Mouse (Mus musculus) CH12.LX (cell line): ENCODE results near the gene Nbeal1. TPM values are rescaled to one million over a fixed set of nuclear protein-coding genes. Genes with fewer than 3 reads are reported as not detected.

Experiments used
- DNase-seq: peaks from one replicate; pipeline ENCODE4 v3.0.0-alpha.2; 2013; ENCODE audit errors: extremely low read depth
- H3K27ac ChIP-seq: 2 replicates; pipeline ENCODE4 v1.5.1; 2012; ENCODE audit warnings: low read depth, mild to moderate bottlenecking, control low read depth, moderate library complexity; ENCODE audit not compliant: insufficient read depth
- H3K27me3 ChIP-seq: replicated peaks from 2 replicates; pipeline ENCODE3; 2012; ENCODE audit warnings: inconsistent platforms
- H3K36me3 ChIP-seq, 2 experiments: replicated peaks in 1 of 2; 2 replicates each; pipeline versions ENCODE3 to v1.6.1; 2012; ENCODE audit warnings: inconsistent platforms in 1 of 2, low read length in 1 of 2, mild to moderate bottlenecking in 1 of 2, mixed read lengths in 1 of 2, moderate library complexity in 1 of 2; ENCODE audit not compliant: control insufficient read depth in 1 of 2, insufficient read depth in 1 of 2
- H3K4me1 ChIP-seq, 2 experiments: 2 replicates each; pipeline ENCODE4 v1.6.1; 2012; ENCODE audit warnings: inconsistent platforms in 1 of 2, moderate library complexity in 1 of 2; ENCODE audit not compliant: insufficient read depth in 2 of 2, control insufficient read depth in 1 of 2
- H3K4me2 ChIP-seq: 2 replicates; pipeline ENCODE4 v1.6.1; 2012; ENCODE audit warnings: low read depth, mild to moderate bottlenecking, control low read depth; ENCODE audit not compliant: poor library complexity, insufficient read depth, severe bottlenecking
- H3K4me3 ChIP-seq, 3 experiments: fragments of 150-350 bp in 1 of 3; sonication (generic) in 1 of 3; replicated peaks in 1 of 3; 2 replicates each; pipeline versions ENCODE3 to v1.5.1; 2011 to 2012; ENCODE audit warnings: low read depth in 2 of 3, low read length in 2 of 3, mild to moderate bottlenecking in 2 of 3, moderate library complexity in 2 of 3, control low read depth in 1 of 3, improper control_type of control experiment in 1 of 3, inconsistent platforms in 1 of 3, mixed read lengths in 1 of 3; ENCODE audit not compliant: poor library complexity in 1 of 3
- H3K79me2 ChIP-seq: replicated peaks from 2 replicates; pipeline ENCODE4 v1.6.1; 2012; ENCODE audit warnings: mild to moderate bottlenecking, moderate library complexity; ENCODE audit not compliant: control insufficient read depth, poor library complexity, insufficient read depth, severe bottlenecking; ENCODE audit errors: extremely low read depth
- H3K9ac ChIP-seq: 2 replicates; pipeline ENCODE4 v1.6.1; 2012; ENCODE audit warnings: low read depth, mild to moderate bottlenecking, control low read depth, moderate library complexity; ENCODE audit not compliant: insufficient read depth
- H3K9me3 ChIP-seq: replicated peaks from 2 replicates; pipeline ENCODE3; 2012; ENCODE audit warnings: low read length, inconsistent platforms, mixed read lengths
- BHLHE40 ChIP-seq: IDR thresholded peaks from 2 replicates; pipeline ENCODE4 v1.6.1; 2011; ENCODE audit warnings: mild to moderate bottlenecking, low read depth, low read length, improper control_type of control experiment
- CTCF ChIP-seq, 2 experiments: IDR thresholded peaks in 1 of 2; conservative IDR thresholded peaks in 1 of 2; 2 replicates each; pipeline ENCODE4 v1.5.1; 2011 to 2012; ENCODE audit warnings: low read depth in 2 of 2, low read length in 2 of 2, improper control_type of control experiment in 1 of 2, inconsistent platforms in 1 of 2, mild to moderate bottlenecking in 1 of 2, moderate library complexity in 1 of 2
- E2F4 ChIP-seq: IDR thresholded peaks from 2 replicates; pipeline ENCODE4 v1.6.1; 2011; ENCODE audit warnings: low read depth, low read length, improper control_type of control experiment; ENCODE audit not compliant: insufficient replicate concordance
- EP300 ChIP-seq: IDR thresholded peaks from 2 replicates; pipeline ENCODE4 v1.6.1; 2011; ENCODE audit warnings: low read length, improper control_type of control experiment
- ETS1 ChIP-seq: conservative IDR thresholded peaks from 2 replicates; pipeline ENCODE4 v1.6.1; 2012; ENCODE audit warnings: low read depth, mild to moderate bottlenecking, inconsistent platforms, low read length, improper control_type of control experiment, moderate library complexity
- HCFC1 ChIP-seq: IDR thresholded peaks from 2 replicates; pipeline ENCODE4 v1.6.1; 2012; ENCODE audit warnings: low read depth, mild to moderate bottlenecking, inconsistent platforms, low read length, improper control_type of control experiment
- IRF4 ChIP-seq: IDR thresholded peaks from 2 replicates; pipeline ENCODE4 v1.6.1; 2014; ENCODE audit warnings: low read depth, mild to moderate bottlenecking, inconsistent platforms, low read length, improper control_type of control experiment
- MAFK ChIP-seq: IDR thresholded peaks from 2 replicates; pipeline ENCODE4 v1.6.1; 2011; ENCODE audit warnings: low read length, improper control_type of control experiment; ENCODE audit not compliant: insufficient replicate concordance
- MXI1 ChIP-seq: IDR thresholded peaks from 2 replicates; pipeline ENCODE4 v1.6.1; 2011; ENCODE audit warnings: mild to moderate bottlenecking, low read depth, low read length, improper control_type of control experiment
- MYC ChIP-seq: IDR thresholded peaks from 2 replicates; pipeline ENCODE4 v1.6.1; 2011; ENCODE audit warnings: low read depth, mild to moderate bottlenecking, improper control_type of control experiment, low read length
- PAX5 ChIP-seq: IDR thresholded peaks from 2 replicates; pipeline ENCODE4 v1.6.1; 2012; ENCODE audit warnings: low read length, inconsistent platforms, mixed read lengths
- POLR2A ChIP-seq: IDR thresholded peaks from 2 replicates; pipeline ENCODE4 v1.6.1; 2011; ENCODE audit warnings: low read depth, mild to moderate bottlenecking, improper control_type of control experiment, low read length
- RAD21 ChIP-seq: IDR thresholded peaks from 2 replicates; pipeline ENCODE4 v1.6.1; 2011; ENCODE audit warnings: low read depth, mild to moderate bottlenecking, low read length, improper control_type of control experiment, moderate library complexity
- RCOR1 ChIP-seq: conservative IDR thresholded peaks from 2 replicates; pipeline ENCODE4 v1.6.1; 2012; ENCODE audit warnings: low read depth, mild to moderate bottlenecking, inconsistent platforms, low read length, improper control_type of control experiment
- SMC3 ChIP-seq: IDR thresholded peaks from 2 replicates; pipeline ENCODE4 v1.6.1; 2011; ENCODE audit warnings: low read depth, low read length, improper control_type of control experiment
- UBTF ChIP-seq: IDR thresholded peaks from 2 replicates; pipeline ENCODE4 v1.6.1; 2012; ENCODE audit warnings: low read depth, mild to moderate bottlenecking, inconsistent platforms, low read length, improper control_type of control experiment, moderate library complexity
- USF1 ChIP-seq: IDR thresholded peaks from 2 replicates; pipeline ENCODE4 v1.6.1; 2014; ENCODE audit warnings: low read depth, mild to moderate bottlenecking, inconsistent platforms, low read length, improper control_type of control experiment
- USF2 ChIP-seq: conservative IDR thresholded peaks from 2 replicates; pipeline ENCODE4 v1.6.1; 2011; ENCODE audit warnings: low read depth, low read length, improper control_type of control experiment
- ZKSCAN1 ChIP-seq: IDR thresholded peaks from 2 replicates; pipeline ENCODE4 v1.6.1; 2012; ENCODE audit warnings: low read depth, inconsistent platforms, low read length, improper control_type of control experiment, borderline replicate concordance
- ZMIZ1 ChIP-seq: IDR thresholded peaks from 2 replicates; pipeline ENCODE4 v1.6.1; 2012; ENCODE audit warnings: low read depth, mild to moderate bottlenecking, inconsistent platforms, low read length, improper control_type of control experiment
- dilution Hi-C: fragments of 300-500 bp; cut with MboI; formaldehyde crosslinking; loops from 2 replicates; pipeline ENCODE4 v1.14.3; 2020; ENCODE audit warnings: low sequenced_read_pairs; ENCODE audit not compliant: extremely low pct_unique_long_range_greater_than_20kb, extremely low pct_ligation_motif_present
- in situ Hi-C: fragments of 300-500 bp; cut with MboI; formaldehyde crosslinking; loops from 3 replicates; pipeline ENCODE4 v1.14.3; 2019; ENCODE audit warnings: low sequenced_read_pairs, low pct_ligation_motif_present, low pct_unique_long_range_greater_than_20kb, mixed read lengths
- polyA plus RNA-seq: library from polyadenylated mRNA; unstranded; fragments of >175 nt; gene quantifications from 2 replicates; pipeline ENCODE4 v1.2.1, GENCODE M21; 2012; ENCODE audit warnings: low read depth; ENCODE audit not compliant: insufficient read length
- total RNA-seq, 2 experiments: library from RNA; depleted of rRNA; stranded (reverse); fragments of 300-350 nt in 1 of 2; fragments of >200 nt in 1 of 2; gene quantifications; 2 replicates each; pipeline ENCODE4 v1.2.3; 2012 to 2014

The Nbeal1 gene
- total and polyA plus RNA-seq, 3 experiments: 0.47 to 2.5 (median 0.50) TPM

- TF ChIP-seq ZMIZ1: no peak
- TF ChIP-seq E2F4: no peak
- TF ChIP-seq IRF4: peak; percentile 70; the same call in 1 of the 2 replicates
- no peak for TF ChIP-seq ETS1
- no peak for TF ChIP-seq PAX5
- TF ChIP-seq UBTF: no peak
- TF ChIP-seq, all 38 proteins: peak for 4
Measured at GRCm38 (mm10) chr1:60188454-60188853, 8.1 kb downstream of the Nbeal1 start (continued).

- H3K27ac ChIP-seq: no peak overlapping the region
- no peaks in the 10 kb centered on the region for H3K27me3 ChIP-seq
- no peak overlapping the region for H3K4me2 ChIP-seq
- H3K36me3 ChIP-seq: peaks cover 2 to 8% of the 10 kb centered on the region in 2 experiments
- no peaks in the 10 kb centered on the region for H3K79me2 ChIP-seq
- H3K4me1 ChIP-seq: no peaks in the 10 kb centered on the region
- DNase-seq: peak; percentile 29
- no peak overlapping the region for H3K4me3 ChIP-seq
- H3K9ac ChIP-seq: no peak overlapping the region
- TF ChIP-seq MAFK (no peak), USF1 (no peak), SMC3 (peak; percentile 35), RCOR1 (no peak), UBTF (no peak), CTCF (conservative IDR thresholded peaks at IDR 0.05 in 1 of 2, IDR thresholded peaks at IDR 0.05 in 1 of 2; ENCODE audit: low read depth in 2 of 2, low read length in 2 of 2) (peak; percentile 23 to 71; a peak in 2 of 4 replicates), BHLHE40 (no peak), EP300 (no peak), MXI1 (no peak), ZKSCAN1 (no peak), POLR2A (no peak), HCFC1 (no peak), MYC (no peak), ETS1 (no peak), RAD21 (peak; percentile 65)
- dilution Hi-C loops (no loop called here), in situ Hi-C loops (no loop called here)
- no peaks in the 10 kb centered on the region for H3K9me3 ChIP-seq
Measured at GRCm38 (mm10) chr1:60196813-60197212, 16.4 kb downstream of the Nbeal1 start.

GRCm38 (mm10) chr1:60199006-60199405 is 18.6 kb downstream of the Nbeal1 start:
- no peak overlapping the region for H3K4me2 ChIP-seq
- H3K4me1 ChIP-seq: no peaks in the 10 kb centered on the region
- TF ChIP-seq USF2 (no peak), EP300 (no peak)
- no peaks in the 10 kb centered on the region for H3K79me2 ChIP-seq
- H3K4me3 ChIP-seq: no peak overlapping the region
- DNase-seq: no peak
- H3K27me3 ChIP-seq: no peaks in the 10 kb centered on the region
- H3K9me3 ChIP-seq: peaks cover 2% of the 10 kb centered on the region
- dilution Hi-C loops: no loop called here
- peaks cover 6 to 15% of the 10 kb centered on the region in 2 experiments for H3K36me3 ChIP-seq
- H3K9ac ChIP-seq: no peak overlapping the region
- no peak overlapping the region for H3K27ac ChIP-seq
- in situ Hi-C loops: no loop called here
